Mouse (Mus musculus) neural tube, postnatal 0 days (tissue): ENCODE results near the gene Olfr1318. TPM values are rescaled to one million over a fixed set of nuclear protein-coding genes. Genes with fewer than 3 reads are reported as not detected.

ENCODE experiments used
- polyA plus RNA-seq: library from polyadenylated mRNA; unstranded; fragments of >200 nt; fragmentation: Nextera tagmentation; extraction: Ambion mirVana; gene quantifications from 2 replicates; pipeline ENCODE4 v1.2.1, GENCODE M21; 2015

Olfr1318 gene
- 0.04 TPM in 1 of 2 replicates, not detected in the other for polyA plus RNA-seq

GRCm38 (mm10) chr2:112153898-112154297 lies at the start of gene Olfr1318:
Gene Olfr1318, plus strand, starts transcription at chr2:112154198.

DNA sequence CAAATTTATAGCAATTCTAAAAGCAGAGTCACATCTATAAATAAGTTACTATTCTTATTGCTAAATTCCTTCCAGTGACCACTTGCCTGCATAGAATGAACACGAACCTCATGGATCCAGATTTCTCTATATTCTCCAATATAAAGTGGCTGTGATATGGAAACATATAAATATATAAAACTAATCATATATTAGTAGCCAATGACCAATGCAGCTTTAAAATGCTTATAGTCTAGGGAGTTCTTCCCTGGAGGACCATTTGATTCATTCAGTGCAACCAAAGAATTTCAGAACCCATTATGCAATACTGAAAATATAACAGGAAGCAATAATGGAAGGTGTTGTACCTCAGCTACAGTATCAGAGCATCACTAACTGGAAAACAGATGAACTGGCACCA lies 38.7 kb upstream of the Olfr1318 start, which contains the start of gene Olfr1315-ps1:
TSS of gene Olfr1315-ps1 (minus strand) at position 101 of the 400 bp plus-strand sequence.

GRCm38 (mm10) chr2:112134877-112135276 lies 19.1 kb upstream of the Olfr1318 start, which contains the start of gene Olfr1316:
Gene Olfr1316, minus strand, starts transcription at chr2:112134977.

DNA sequence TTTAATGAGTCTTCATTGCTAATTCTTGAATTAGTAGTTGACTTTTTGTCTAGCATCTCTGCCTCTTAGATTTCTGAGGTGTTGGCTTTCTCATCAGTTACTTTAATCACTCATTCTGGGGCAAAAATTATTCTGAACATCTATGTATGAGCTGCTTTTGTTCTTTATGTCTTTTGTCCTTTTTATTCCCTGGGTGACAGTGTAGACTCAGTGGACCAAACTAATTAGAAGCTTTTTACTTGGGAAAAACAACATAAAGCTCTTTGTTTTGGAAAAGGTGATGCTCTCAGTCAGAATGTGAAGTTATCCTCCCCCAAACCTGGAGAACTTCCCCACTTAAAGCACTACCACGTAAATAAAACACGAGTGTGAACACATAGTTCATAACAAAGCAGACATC lies 14.0 kb upstream of the Olfr1318 start, which contains the start of gene Olfr1317:
TSS of gene Olfr1317 (plus strand) at position 301 of the 400 bp plus-strand sequence.

Other genes starting within 250 kb of the Olfr1318 start
- not detected in 2 replicates for gene Olfr1306, start 237.9 kb upstream of the Olfr1318 start, polyA plus RNA-seq
- gene Olfr1307, start 204.8 kb upstream of the Olfr1318 start, polyA plus RNA-seq, result 0.03 TPM in 1 of 2 replicates, not detected in the other
- not detected in 2 replicates for gene Olfr1308, start 189.3 kb upstream of the Olfr1318 start, polyA plus RNA-seq
- gene Olfr1309, start 163.9 kb upstream of the Olfr1318 start, polyA plus RNA-seq, result not detected in 2 replicates
- gene Olfr1310, start 141.5 kb upstream of the Olfr1318 start, polyA plus RNA-seq, result not detected in 2 replicates
- gene Olfr1311, start 129.8 kb upstream of the Olfr1318 start, polyA plus RNA-seq, result not detected in 2 replicates
- gene Olfr1312, start 104.0 kb upstream of the Olfr1318 start, polyA plus RNA-seq, result not detected in 2 replicates
- gene Olfr1313, start 76.4 kb upstream of the Olfr1318 start, polyA plus RNA-seq, result not detected in 2 replicates
- not detected in 2 replicates for gene Olfr1314, start 57.4 kb upstream of the Olfr1318 start, polyA plus RNA-seq
- not detected in 2 replicates for gene Olfr1315-ps1, start 38.8 kb upstream of the Olfr1318 start, polyA plus RNA-seq
- not detected in 2 replicates for gene Olfr1316, start 19.2 kb upstream of the Olfr1318 start, polyA plus RNA-seq
- gene Olfr1317, start 13.9 kb upstream of the Olfr1318 start, polyA plus RNA-seq, result not detected in 2 replicates
- 30.5 and 31.2 TPM in 2 replicates for gene Lpcat4, start 85.3 kb downstream of the Olfr1318 start, polyA plus RNA-seq
- 0.06 and 0.10 TPM in 2 replicates for gene Nutm1, start 105.1 kb downstream of the Olfr1318 start, polyA plus RNA-seq
- gene Nop10, start 107.7 kb downstream of the Olfr1318 start, polyA plus RNA-seq, result 192 and 212 TPM in 2 replicates
- gene Slc12a6, start 111.6 kb downstream of the Olfr1318 start, polyA plus RNA-seq, result 12.4 and 14.3 TPM in 2 replicates
- not detected in 2 replicates for gene Gm21985, start 112.1 kb downstream of the Olfr1318 start, polyA plus RNA-seq
- 283 and 285 TPM in 2 replicates for gene Emc4, start 213.8 kb downstream of the Olfr1318 start, polyA plus RNA-seq
- 21.4 and 22.9 TPM in 2 replicates for gene Katnbl1, start 225.0 kb downstream of the Olfr1318 start, polyA plus RNA-seq